Mouse (Mus musculus) liver, embryonic 14.5 days (tissue): ENCODE measurements around the gene Eps8l1.

Experiments used
- CTCF ChIP-seq: IDR thresholded peaks from 2 replicates; pipeline ENCODE4 v1.5.1; 2016; ENCODE audit warnings: antibody characterized with exemption, low read depth, control low read depth
- EP300 ChIP-seq: IDR thresholded peaks from 2 replicates; pipeline ENCODE4 v1.6.1; 2016; ENCODE audit warnings: antibody characterized with exemption, low read depth

GRCm38 (mm10) chr7:4527302-4527689, 66.8 kb downstream of the Eps8l1 start:
- no peak for TF ChIP-seq CTCF
- no peak for TF ChIP-seq EP300
